8 mouse cellular contexts compared by ENCODE assay signal in the genomic region with DNA sequence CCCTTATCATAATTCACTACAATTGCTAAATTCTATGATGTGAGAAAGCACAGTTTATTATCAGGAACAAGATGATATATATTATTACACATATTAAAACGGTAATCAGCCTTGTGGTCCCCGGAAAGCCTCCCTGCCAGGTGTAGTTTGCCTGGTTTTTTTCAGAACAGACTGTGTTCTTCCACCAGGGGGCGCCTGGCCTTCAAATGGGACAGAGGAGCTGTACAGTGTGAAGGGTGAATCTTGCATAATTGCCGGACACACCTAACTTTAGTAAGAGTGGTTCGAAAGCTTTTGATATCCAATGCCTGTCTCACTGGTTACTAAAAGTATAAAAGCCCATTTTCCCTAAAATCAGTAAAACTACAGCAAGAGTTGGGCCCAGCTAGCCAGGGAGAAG. TPM values are rescaled to one million over a fixed set of nuclear protein-coding genes. Genes with fewer than 3 reads are reported as not detected.
A peak's percentile ranks its signal among the peaks of the same experiment; 100 is the strongest.
DNase-seq lines count a peak whose midpoint lies in the region; ATAC-seq and TF ChIP-seq lines count a peak whose summit lies in the region.
"Had no signal": no experiment of that assay in that cellular context is flagged by ENCODE, and none has a peak within 500 bp of the region (broad histone marks: within the 10 kb centered on the region; RNA-seq: fewer than 3 reads in every experiment).

No protein-coding gene starts in this region.

- no peak for TF ChIP-seq POLR2A in ES-Bruce4 (IDR thresholded peaks at IDR 0.05; ENCODE audit: insufficient read depth, low read length)

- H3K9me3 ChIP-seq in ES-Bruce4 (replicated peaks; ENCODE audit: control insufficient read depth, insufficient read depth, low read length, poor library complexity, severe bottlenecking): no peaks in the 10 kb centered on the region
- H3K9me3 ChIP-seq in heart, embryonic 15.5 days (replicated peaks): no peaks in the 10 kb centered on the region

- no peak overlapping the region for H3K4me2 ChIP-seq in heart, embryonic 15.5 days

- no peak overlapping the region for H3K27ac ChIP-seq in ES-Bruce4 (ENCODE audit: insufficient read depth, low read length)
- no peak overlapping the region for H3K27ac ChIP-seq in heart, embryonic 15.5 days

- peaks cover 10% of the 10 kb centered on the region for H3K4me1 ChIP-seq in ES-Bruce4 (ENCODE audit: control insufficient read depth, insufficient read depth, low read length)
- H3K4me1 ChIP-seq in heart, embryonic 15.5 days (replicated peaks): peaks cover 6% of the 10 kb centered on the region

- peak; percentile 76 for TF ChIP-seq CTCF in ES-Bruce4 (IDR thresholded peaks at IDR 0.05; ENCODE audit: low read depth, low read length)

- no peak overlapping the region for H3K9ac ChIP-seq in ES-Bruce4 (ENCODE audit: low read depth, poor library complexity, severe bottlenecking)
- no peak overlapping the region for H3K9ac ChIP-seq in heart, embryonic 15.5 days

- H3K27me3 ChIP-seq in ES-Bruce4 (ENCODE audit: control insufficient read depth, insufficient read depth, low read length, poor library complexity, severe bottlenecking): no peaks in the 10 kb centered on the region
- H3K27me3 ChIP-seq in heart, embryonic 15.5 days: no peaks in the 10 kb centered on the region

- no peaks in the 10 kb centered on the region for H3K36me3 ChIP-seq in ES-Bruce4 (ENCODE audit: control insufficient read depth, insufficient read depth, low read length, poor library complexity, severe bottlenecking)
- H3K36me3 ChIP-seq in heart, embryonic 15.5 days: no peaks in the 10 kb centered on the region

- ATAC-seq in common myeloid progenitor, adult 5-6 weeks (replicated peaks; ENCODE audit: low read depth, poor library complexity, severe bottlenecking): peak; percentile 70
- ATAC-seq in heart, embryonic 15.5 days (replicated peaks; ENCODE audit: insufficient number of reproducible peaks, insufficient read depth, low FRiP score, low read depth): peak; percentile 37; the same call in 1 of the 2 replicates
- peak; percentile 72 for ATAC-seq in megakaryocyte, adult 5-6 weeks (ENCODE audit: poor library complexity, severe bottlenecking)

- no peak for TF ChIP-seq EP300 in ES-Bruce4 (IDR thresholded peaks at IDR 0.05; ENCODE audit: insufficient read depth, low read depth, low read length)

- H3K4me3 ChIP-seq in ES-Bruce4 (ENCODE audit: low read depth, low read length): no peak overlapping the region
- H3K4me3 ChIP-seq in heart, embryonic 15.5 days: no peak overlapping the region

- 34% methylated on average over 5 of the region's 5 CpGs for WGBS in heart, embryonic 15.5 days

- DNase-seq in adrenal gland, adult (ENCODE audit: inconsistent age in 2 of 2, low spot score in 1 of 2): peak; percentile 68 to 91
- peak; percentile 64 to 92 for DNase-seq in kidney, postnatal 36 days
- DNase-seq in spleen, adult 12 weeks (ENCODE audit: low spot score): peak; percentile 58

RNA-seq across cellular contexts. Expression of gene Bcl2l10, which starts 14.1 kb away (rescaled TPM):
- polyA plus RNA-seq in ES-Bruce4 (2011; ENCODE audit: insufficient read depth, insufficient read length, low read depth, missing spikeins): not detected in 2 replicates
- not detected in 2 replicates for total RNA-seq in common myeloid progenitor, adult 5-6 weeks (2017)
- polyA plus RNA-seq in heart, embryonic 15.5 days (2015; fragmentation: Nextera tagmentation; extraction: Ambion mirVana): not detected in 2 replicates
- total RNA-seq in megakaryocyte, adult 5-6 weeks (2015): not detected in 2 replicates
- not detected in 2 replicates for total RNA-seq in megakaryocyte, adult 5-6 weeks (2017)
- total RNA-seq: layer of hippocampus, adult 18-20 months had no signal

RNA-seq across cellular contexts. Expression of gene Mapk6, which starts 48.1 kb away (rescaled TPM):
- polyA plus RNA-seq in ES-Bruce4 (2011; ENCODE audit: insufficient read depth, insufficient read length, low read depth, missing spikeins): 130 and 147 TPM in 2 replicates
- total RNA-seq in common myeloid progenitor, adult 5-6 weeks (2017): 55.3 and 76.2 TPM in 2 replicates
- 36.4 and 42.3 TPM in 2 replicates for polyA plus RNA-seq in heart, embryonic 15.5 days (2015; fragmentation: Nextera tagmentation; extraction: Ambion mirVana)
- 36.0 and 39.6 TPM in 2 replicates for total RNA-seq in megakaryocyte, adult 5-6 weeks (2015)
- 26.6 and 29.3 TPM in 2 replicates for total RNA-seq in megakaryocyte, adult 5-6 weeks (2017)

RNA-seq across cellular contexts. Expression of gene Gnb5, which starts 55.6 kb away (rescaled TPM):
- 3.3 and 6.5 TPM in 2 replicates for polyA plus RNA-seq in ES-Bruce4 (2011; ENCODE audit: insufficient read depth, insufficient read length, low read depth, missing spikeins)
- total RNA-seq in common myeloid progenitor, adult 5-6 weeks (2017): 2.2 and 3.0 TPM in 2 replicates
- 53.7 and 56.1 TPM in 2 replicates for polyA plus RNA-seq in heart, embryonic 15.5 days (2015; fragmentation: Nextera tagmentation; extraction: Ambion mirVana)
- total RNA-seq in megakaryocyte, adult 5-6 weeks (2015): 0.51 TPM in 1 of 2 replicates, not detected in the other
- 0.29 TPM in 1 of 2 replicates, not detected in the other for total RNA-seq in megakaryocyte, adult 5-6 weeks (2017)
